Mouse (Mus musculus) kidney, adult 2 months (tissue): ENCODE data around the gene Vegfa. TPM values are rescaled to one million over a fixed set of nuclear protein-coding genes. Genes with fewer than 3 reads are reported as not detected.
A peak's percentile ranks its signal among the peaks of the same experiment; 100 is the strongest.

Experiments used
- DNase-seq: peaks from one replicate; pipeline ENCODE4 v3.0.0; 2021
- H3K27ac ChIP-seq: fragments of 200-500 bp; 2 replicates; pipeline ENCODE4 v1.5.1; 2012; ENCODE audit warnings: low read depth, low read length, control low read depth, inconsistent platforms; ENCODE audit not compliant: insufficient read depth
- H3K27me3 ChIP-seq: fragments of 200-500 bp; replicated peaks from 2 replicates; pipeline ENCODE4 v1.6.1; 2012; ENCODE audit warnings: mild to moderate bottlenecking, moderate library complexity, low read length, inconsistent platforms; ENCODE audit not compliant: control insufficient read depth, insufficient read depth
- H3K36me3 ChIP-seq: fragments of 200-500 bp; 2 replicates; pipeline ENCODE4 v1.6.1; 2012; ENCODE audit warnings: mild to moderate bottlenecking, moderate library complexity, low read length, inconsistent platforms; ENCODE audit not compliant: control insufficient read depth, insufficient read depth
- H3K4me1 ChIP-seq: fragments of 200-500 bp; 2 replicates; pipeline ENCODE4 v1.6.1; 2011; ENCODE audit warnings: low read length; ENCODE audit not compliant: control insufficient read depth, insufficient read depth
- H3K4me3 ChIP-seq: fragments of 200-500 bp; 2 replicates; pipeline ENCODE4 v1.5.1; 2011; ENCODE audit warnings: mild to moderate bottlenecking, low read depth, low read length, control low read depth; ENCODE audit not compliant: insufficient read depth
- CTCF ChIP-seq: fragments of 200-500 bp; conservative IDR thresholded peaks from 2 replicates; pipeline ENCODE4 v1.5.1; 2011; ENCODE audit warnings: low read depth, mild to moderate bottlenecking, control low read depth, low read length, moderate library complexity, mixed read lengths; ENCODE audit not compliant: insufficient read depth, insufficient read length
- POLR2A ChIP-seq: fragments of 200-500 bp; IDR thresholded peaks from one replicate; pipeline ENCODE4 v1.6.1; 2011; ENCODE audit warnings: low read depth, low read length, control low read depth
- WGBS: fragments of 180-500 bp; shearing (Covaris S2); methylation state at CpG from one replicate; pipeline ENCODE4 v1.1.7; 2018; 5-methylcytosine and 5-hydroxymethylcytosine counted together
- polyA plus RNA-seq: library from polyadenylated mRNA; depleted of rRNA; stranded (reverse); fragments of >200 nt; gene quantifications from 2 replicates; pipeline ENCODE4 v1.2.3, GENCODE M21; 2012

Gene Vegfa
- polyA plus RNA-seq, 1 experiment: 336 TPM

- Histone ChIP-seq H3K4me1 (peaks cover 7% of the 10 kb centered on the region; the same call in 1 of the 2 replicates), H3K4me3 (no peak overlapping the region), H3K36me3 (no peaks in the 10 kb centered on the region), H3K27ac (no peak overlapping the region), H3K27me3 (no peaks in the 10 kb centered on the region)
- DNase-seq: peak; percentile 48
- WGBS: 23% methylated on average over 10 of the region's 10 CpGs
- TF ChIP-seq CTCF (no peak), POLR2A (no peak)
These were observed 31.3 kb upstream of the Vegfa start for GRCm38 (mm10) chr17:46063283-46063973.

- DNase-seq: peak; percentile 68
- H3K4me1 ChIP-seq: peaks cover 7% of the 10 kb centered on the region; the same call in 1 of the 2 replicates
- TF ChIP-seq CTCF (no peak), POLR2A (no peak)
- H3K27ac ChIP-seq: peak overlapping the region; percentile 15; the same call in 1 of the 2 replicates
- no peak overlapping the region for H3K4me3 ChIP-seq
- no peaks in the 10 kb centered on the region for H3K36me3 ChIP-seq
- WGBS: 52% methylated on average over 3 of the region's 3 CpGs
- no peaks in the 10 kb centered on the region for H3K27me3 ChIP-seq
These were observed 28.1 kb upstream of the Vegfa start for GRCm38 (mm10) chr17:46060253-46060652.

- H3K27me3 ChIP-seq: no peaks in the 10 kb centered on the region
- no peak overlapping the region for H3K4me3 ChIP-seq
- TF ChIP-seq POLR2A (no peak), CTCF (no peak)
- peak; percentile 67 for DNase-seq
- H3K36me3 ChIP-seq: no peaks in the 10 kb centered on the region
- peaks cover 7% of the 10 kb centered on the region; the same call in 1 of the 2 replicates for H3K4me1 ChIP-seq
- H3K27ac ChIP-seq: no peak overlapping the region
- WGBS: 40% methylated on average over 15 of the region's 15 CpGs
These were observed 27.2 kb upstream of the Vegfa start for GRCm38 (mm10) chr17:46059226-46059825.

GRCm38 (mm10) chr17:46056288-46056687 lies 24.1 kb upstream of the Vegfa start:
- 59% methylated on average over 7 of the region's 7 CpGs for WGBS
- no peaks in the 10 kb centered on the region for H3K27me3 ChIP-seq
- DNase-seq: peak; percentile 47
- no peak for TF ChIP-seq CTCF
- no peak for TF ChIP-seq POLR2A
- H3K4me1 ChIP-seq: peaks cover 7% of the 10 kb centered on the region; the same call in 1 of the 2 replicates
- H3K4me3 ChIP-seq: no peak overlapping the region
- no peaks in the 10 kb centered on the region for H3K36me3 ChIP-seq
- H3K27ac ChIP-seq: no peak overlapping the region

GRCm38 (mm10) chr17:46055736-46056135 lies 23.6 kb upstream of the Vegfa start:
- Histone ChIP-seq H3K27ac (no peak overlapping the region), H3K36me3 (no peaks in the 10 kb centered on the region), H3K4me3 (no peak overlapping the region), H3K4me1 (peaks cover 7% of the 10 kb centered on the region; the same call in 1 of the 2 replicates), H3K27me3 (no peaks in the 10 kb centered on the region)
- no peak for TF ChIP-seq POLR2A
- TF ChIP-seq CTCF: no peak
- DNase-seq: no peak
- 83% methylated on average over 7 of the region's 7 CpGs for WGBS

GRCm38 (mm10) chr17:46053291-46053842 lies 21.2 kb upstream of the Vegfa start:
- WGBS: 84% methylated on average over 7 of the region's 7 CpGs
- Histone ChIP-seq H3K4me3 (no peak overlapping the region), H3K27me3 (no peaks in the 10 kb centered on the region), H3K27ac (no peak overlapping the region), H3K36me3 (no peaks in the 10 kb centered on the region), H3K4me1 (no peaks in the 10 kb centered on the region)
- TF ChIP-seq POLR2A: no peak
- TF ChIP-seq CTCF: no peak
- no peak for DNase-seq

GRCm38 (mm10) chr17:46052146-46052545 lies 20.0 kb upstream of the Vegfa start:
- H3K36me3 ChIP-seq: no peaks in the 10 kb centered on the region
- TF ChIP-seq POLR2A (no peak), CTCF (no peak)
- no peaks in the 10 kb centered on the region for H3K27me3 ChIP-seq
- WGBS: 29% methylated on average over 3 of the region's 3 CpGs
- H3K27ac ChIP-seq: no peak overlapping the region
- no peaks in the 10 kb centered on the region for H3K4me1 ChIP-seq
- no peak for DNase-seq
- H3K4me3 ChIP-seq: no peak overlapping the region
